23 mouse cellular contexts compared by ENCODE assay signal in the genomic region with DNA sequence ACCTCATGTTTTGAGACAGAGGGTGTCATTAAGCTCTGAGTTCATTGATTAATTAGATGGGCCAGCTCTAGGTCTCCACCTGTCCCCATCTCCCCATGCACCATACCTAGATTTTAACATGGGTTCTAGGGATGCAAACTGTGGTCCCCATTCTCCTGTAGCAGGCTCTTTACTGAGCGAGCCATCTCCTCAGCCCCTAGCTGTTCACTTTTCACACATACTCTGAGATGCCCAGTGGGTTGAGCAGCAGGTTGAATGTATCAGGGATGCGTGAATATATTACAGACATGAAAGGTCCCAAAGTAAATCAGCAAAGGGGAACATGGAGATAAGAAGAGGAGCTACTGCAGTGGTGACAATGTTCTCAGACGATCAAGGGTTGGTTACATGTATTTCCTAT. TPM values are rescaled to one million over a fixed set of nuclear protein-coding genes. Genes with fewer than 3 reads are reported as not detected.
DNase-seq lines count a peak whose midpoint lies in the region; ATAC-seq lines count a peak whose summit lies in the region.
"Had no signal": no experiment of that assay in that cellular context is flagged by ENCODE, and none has a peak within 500 bp of the region (broad histone marks: within the 10 kb centered on the region; RNA-seq: fewer than 3 reads in every experiment).

No protein-coding gene starts in this region.

- intact Hi-C loops in heart, postnatal 14 days (cut with DNase I) = no loop called here

- H3K27ac ChIP-seq in midbrain, embryonic 11.5 days (ENCODE audit: low read depth, low read length) = peak overlapping the region; percentile 2; the same call in 1 of the 2 replicates
- no peak overlapping the region for H3K27ac ChIP-seq in midbrain, embryonic 10.5 days (replicated peaks)
- peak overlapping the region; percentile 86 for H3K27ac ChIP-seq in hindbrain, embryonic 13.5 days
- H3K27ac ChIP-seq in midbrain, embryonic 14.5 days (replicated peaks; ENCODE audit: low read depth, low read length) = peak overlapping the region; percentile 70
- H3K27ac ChIP-seq: left cerebral cortex, adult 2 months had no signal

- DNase-seq in midbrain, embryonic 11.5 days (ENCODE audit: low spot score, missing footprints) = no peak
- DNase-seq in midbrain, embryonic 10.5 days (ENCODE audit: low spot score) = no peak
- DNase-seq in midbrain, embryonic 14.5 days = no peak
- no peak for DNase-seq in heart, postnatal 14 days
- DNase-seq in adrenal gland, postnatal 25 days = no peak
- DNase-seq in cerebellum, adult 9-11 months = no peak
- DNase-seq in gastrocnemius, postnatal 4 days (ENCODE audit: low spot score in 2 of 2) = no peak
- DNase-seq: adrenal gland, postnatal 10 days; cerebellum, adult 11 months; kidney, adult 8-10 months; kidney, postnatal 14 days; lung, adult 18-20 months; lung, postnatal 36 days; spleen, adult 18-20 months; thymus, postnatal 36 days had no signal

- no peak; the same call in 1 of the 2 replicates for ATAC-seq in midbrain, embryonic 11.5 days (ENCODE audit: low FRiP score)
- peak; percentile 61; the same call in 1 of the 2 replicates for ATAC-seq in hindbrain, embryonic 13.5 days (ENCODE audit: low FRiP score)
- ATAC-seq in midbrain, embryonic 14.5 days (ENCODE audit: low FRiP score, low TSS enrichment) = no peak; the same call in 1 of the 2 replicates
- ATAC-seq: CD4-positive, CD25-positive, alpha-beta regulatory T cell, adult 4 months; Patski had no signal

- no peak overlapping the region for H3K9ac ChIP-seq in midbrain, embryonic 11.5 days (ENCODE audit: low read length)
- peak overlapping the region; percentile 29; the same call in 1 of the 2 replicates for H3K9ac ChIP-seq in hindbrain, embryonic 13.5 days
- H3K9ac ChIP-seq in midbrain, embryonic 14.5 days (replicated peaks; ENCODE audit: low read length) = no peak overlapping the region
- H3K9ac ChIP-seq: heart, embryonic 12.5 days had no signal

- no peaks in the 10 kb centered on the region; the same call in 1 of the 2 replicates for H3K4me1 ChIP-seq in midbrain, embryonic 11.5 days (ENCODE audit: control insufficient read depth, insufficient read depth, low read length)
- H3K4me1 ChIP-seq in midbrain, embryonic 10.5 days = peaks cover 6% of the 10 kb centered on the region; the same call in 1 of the 2 replicates
- peaks cover 19% of the 10 kb centered on the region for H3K4me1 ChIP-seq in hindbrain, embryonic 13.5 days (replicated peaks)
- H3K4me1 ChIP-seq in midbrain, embryonic 14.5 days (ENCODE audit: control insufficient read depth, insufficient read depth, low read length) = peaks cover 8% of the 10 kb centered on the region
- H3K4me1 ChIP-seq: heart, embryonic 12.5 days had no signal

- H3K9me3 ChIP-seq in midbrain, embryonic 11.5 days (ENCODE audit: control insufficient read depth, low read length) = no peaks in the 10 kb centered on the region
- H3K9me3 ChIP-seq in midbrain, embryonic 10.5 days (replicated peaks) = no peaks in the 10 kb centered on the region
- no peaks in the 10 kb centered on the region for H3K9me3 ChIP-seq in hindbrain, embryonic 13.5 days
- H3K9me3 ChIP-seq in midbrain, embryonic 14.5 days (ENCODE audit: control insufficient read depth, low read length) = peaks cover 6% of the 10 kb centered on the region; the same call in 1 of the 2 replicates

- H3K4me3 ChIP-seq in midbrain, embryonic 11.5 days (ENCODE audit: low read depth, low read length) = no peak overlapping the region
- no peak overlapping the region for H3K4me3 ChIP-seq in midbrain, embryonic 10.5 days
- H3K4me3 ChIP-seq in hindbrain, embryonic 13.5 days = no peak overlapping the region
- no peak overlapping the region for H3K4me3 ChIP-seq in midbrain, embryonic 14.5 days (replicated peaks; ENCODE audit: low read depth, low read length)
- H3K4me3 ChIP-seq: heart, embryonic 12.5 days; left cerebral cortex, adult 2 months had no signal

- 81% methylated on average over 3 of the region's 3 CpGs for WGBS in midbrain, embryonic 11.5 days
- 87% methylated on average over 3 of the region's 3 CpGs for WGBS in midbrain, embryonic 10.5 days
- 61% methylated on average over 3 of the region's 3 CpGs for WGBS in hindbrain, embryonic 13.5 days
- 57% methylated on average over 3 of the region's 3 CpGs for WGBS in midbrain, embryonic 14.5 days

- H3K4me2 ChIP-seq in midbrain, embryonic 11.5 days = no peak overlapping the region
- no peak overlapping the region for H3K4me2 ChIP-seq in hindbrain, embryonic 13.5 days
- H3K4me2 ChIP-seq in midbrain, embryonic 14.5 days (ENCODE audit: low read length) = no peak overlapping the region
- H3K4me2 ChIP-seq: heart, embryonic 12.5 days; liver, embryonic 11.5 days had no signal

- no peaks in the 10 kb centered on the region for H3K27me3 ChIP-seq in midbrain, embryonic 11.5 days (ENCODE audit: control insufficient read depth, insufficient read depth, low read length)
- H3K27me3 ChIP-seq in midbrain, embryonic 10.5 days (ENCODE audit: low read depth, poor library complexity, severe bottlenecking) = no peaks in the 10 kb centered on the region
- H3K27me3 ChIP-seq in hindbrain, embryonic 13.5 days = no peaks in the 10 kb centered on the region
- no peaks in the 10 kb centered on the region for H3K27me3 ChIP-seq in midbrain, embryonic 14.5 days (ENCODE audit: control insufficient read depth, insufficient read depth, low read length)
- H3K27me3 ChIP-seq: heart, embryonic 12.5 days; Patski had no signal

- no peaks in the 10 kb centered on the region for H3K36me3 ChIP-seq in midbrain, embryonic 11.5 days (ENCODE audit: control insufficient read depth, insufficient read depth, low read length)
- H3K36me3 ChIP-seq in midbrain, embryonic 10.5 days = no peaks in the 10 kb centered on the region
- no peaks in the 10 kb centered on the region for H3K36me3 ChIP-seq in hindbrain, embryonic 13.5 days
- no peaks in the 10 kb centered on the region for H3K36me3 ChIP-seq in midbrain, embryonic 14.5 days (ENCODE audit: control insufficient read depth, insufficient read depth, low read length)
- H3K36me3 ChIP-seq: heart, embryonic 12.5 days had no signal

RNA-seq across cellular contexts. Expression of a gene that starts 52.6 kb away (rescaled TPM):
- 14.8 and 15.1 TPM in 2 replicates for polyA plus RNA-seq in midbrain, embryonic 11.5 days (2014; fragmentation: Nextera tagmentation; extraction: Ambion mirVana)
- polyA plus RNA-seq in midbrain, embryonic 10.5 days (2016; fragmentation: Nextera tagmentation; extraction: Ambion mirVana) = 14.9 and 15.1 TPM in 2 replicates
- 12.4 and 12.8 TPM in 2 replicates for polyA plus RNA-seq in hindbrain, embryonic 13.5 days (2015; fragmentation: Nextera tagmentation; extraction: Ambion mirVana)
- 12.7 and 15.3 TPM in 2 replicates for polyA plus RNA-seq in midbrain, embryonic 14.5 days (2014; fragmentation: Nextera tagmentation; extraction: Ambion mirVana)
- total RNA-seq in heart, postnatal 14 days (2021) = 1 to 10 TPM; 8.2 to 9.5 TPM
- total RNA-seq in adrenal gland, postnatal 25 days (2021) = 13.4 and 13.6 TPM in 2 replicates
- 1 to 10 TPM; 6.2 to 9.1 TPM for total RNA-seq in gastrocnemius, postnatal 4 days (2021)

RNA-seq across cellular contexts. Expression of a gene that starts 52.8 kb away (rescaled TPM):
- 0.79 and 0.86 TPM in 2 replicates for polyA plus RNA-seq in midbrain, embryonic 11.5 days (2014; fragmentation: Nextera tagmentation; extraction: Ambion mirVana)
- 0.37 and 0.44 TPM in 2 replicates for polyA plus RNA-seq in midbrain, embryonic 10.5 days (2016; fragmentation: Nextera tagmentation; extraction: Ambion mirVana)
- 3.2 TPM in 2 replicates for polyA plus RNA-seq in hindbrain, embryonic 13.5 days (2015; fragmentation: Nextera tagmentation; extraction: Ambion mirVana)
- 2.2 and 3.1 TPM in 2 replicates for polyA plus RNA-seq in midbrain, embryonic 14.5 days (2014; fragmentation: Nextera tagmentation; extraction: Ambion mirVana)
- total RNA-seq in heart, postnatal 14 days (2021) = under 1 TPM in 1 of 2 experiments, not detected in 1; 0.17 TPM
- total RNA-seq in adrenal gland, postnatal 25 days (2021) = not detected in 2 replicates
- under 1 TPM in 1 of 2 experiments, not detected in 1; 0.49 TPM for total RNA-seq in gastrocnemius, postnatal 4 days (2021)
- total RNA-seq: heart, postnatal 25 days; megakaryocyte-erythroid progenitor cell, adult 5-6 weeks had no signal
